Mouse (Mus musculus) forebrain, postnatal 0 days (tissue): Measurements from ENCODE around the gene Vps37b. TPM values are rescaled to one million over a fixed set of nuclear protein-coding genes. Genes with fewer than 3 reads are reported as not detected.

ENCODE experiments used
- ATAC-seq: fragments of 200-750 bp; cut with Nextera tagmentation; 2 replicates; pipeline ENCODE4 v1.8.0; 2017; ENCODE audit warnings: mild to moderate bottlenecking, moderate library complexity
- DNase-seq: peaks from one replicate; pipeline ENCODE4 v3.0.0-alpha.2; 2015
- H3K27ac ChIP-seq: fragments of 300-500 bp; sonication (generic); 2 replicates; pipeline ENCODE4 v1.5.1; 2014; ENCODE audit warnings: low read depth, mild to moderate bottlenecking, antibody characterized with exemption, low read length, moderate library complexity, mixed read lengths
- H3K27me3 ChIP-seq: fragments of 300-500 bp; sonication (generic); 2 replicates; pipeline ENCODE4 v1.6.1; 2014; ENCODE audit warnings: mild to moderate bottlenecking, low read length, mixed read lengths; ENCODE audit not compliant: insufficient read depth
- H3K36me3 ChIP-seq: fragments of 300-500 bp; sonication (generic); 2 replicates; pipeline ENCODE4 v1.6.1; 2014; ENCODE audit warnings: mild to moderate bottlenecking, moderate library complexity; ENCODE audit not compliant: insufficient read depth
- H3K4me1 ChIP-seq: fragments of 300-500 bp; sonication (generic); 2 replicates; pipeline ENCODE4 v1.6.1; 2014; ENCODE audit warnings: antibody characterized with exemption; ENCODE audit not compliant: insufficient read depth
- H3K4me2 ChIP-seq: fragments of 300-500 bp; sonication (generic); 2 replicates; pipeline ENCODE4 v1.6.1; 2014; ENCODE audit warnings: low read depth, mild to moderate bottlenecking, moderate library complexity
- H3K4me3 ChIP-seq: fragments of 300-500 bp; sonication (generic); 2 replicates; pipeline ENCODE4 v1.5.1; 2014; ENCODE audit warnings: low read depth, low read length, mixed read lengths
- H3K9ac ChIP-seq: fragments of 300-500 bp; sonication (generic); 2 replicates; pipeline ENCODE4 v1.6.1; 2014; ENCODE audit warnings: mild to moderate bottlenecking
- H3K9me3 ChIP-seq: fragments of 300-500 bp; sonication (generic); 2 replicates; pipeline ENCODE4 v1.6.1; 2016; ENCODE audit warnings: low read length
- CTCF ChIP-seq: sonication (generic); IDR thresholded peaks from 2 replicates; pipeline ENCODE4 v1.5.1; 2016; ENCODE audit warnings: antibody characterized with exemption, control low read depth, low read depth
- WGBS: fragments of 180-500 bp; shearing (Covaris S2); extraction: QIAGEN DNeasy Blood & Tissue Kit; methylation state at CpG from one replicate; pipeline ENCODE4 v1.1.7; 2014; 5-methylcytosine and 5-hydroxymethylcytosine counted together
- polyA plus RNA-seq: library from polyadenylated mRNA; unstranded; fragments of >200 nt; fragmentation: Nextera tagmentation; extraction: Ambion mirVana; gene quantifications from 2 replicates; pipeline ENCODE4 v1.2.1, GENCODE M21; 2015
- total RNA-seq: library from RNA; depleted of rRNA; stranded (reverse); fragments of >200 nt; gene quantifications from 2 replicates; pipeline ENCODE4 v1.2.3, GENCODE M21; 2014; rRNA removed

The Vps37b gene
- total RNA-seq (62.0 and 62.2 TPM in 2 replicates), polyA plus RNA-seq (76.5 and 90.8 TPM in 2 replicates)

GRCm38 (mm10) chr5:124032001-124032508, at the start of gene Vps37b:
Gene Vps37b, minus strand, starts transcription at chr5:124032270.
- Histone ChIP-seq H3K9ac (peak within 1 kb of the TSS; percentile 92), H3K4me1 (peaks cover 22% of the 10 kb centered on the region), H3K27ac (peak within 1 kb of the TSS; percentile 94), H3K4me2 (peak within 1 kb of the TSS; percentile 74), H3K36me3 (no peaks in the 10 kb centered on the region), H3K9me3 (no peaks in the 10 kb centered on the region), H3K4me3 (peak within 1 kb of the TSS; percentile 86), H3K27me3 (no peaks in the 10 kb centered on the region)
- TF ChIP-seq CTCF: no peak
- under 1% methylated on average over 52 of the region's 52 CpGs for WGBS
- DNase-seq (peak; percentile 95), ATAC-seq (peak; percentile 83)

- no peak for TF ChIP-seq CTCF
These were observed 47.8 kb upstream of the Vps37b start for GRCm38 (mm10) chr5:124079880-124080279.

GRCm38 (mm10) chr5:124078794-124079416, 46.8 kb upstream of the Vps37b start:
- no peak for TF ChIP-seq CTCF
- Histone ChIP-seq H3K27ac (peak overlapping the region; percentile 75), H3K4me3 (no peak overlapping the region), H3K27me3 (no peaks in the 10 kb centered on the region), H3K9me3 (no peaks in the 10 kb centered on the region), H3K9ac (peak overlapping the region; percentile 22; the same call in 1 of the 2 replicates), H3K36me3 (no peaks in the 10 kb centered on the region; the same call in 1 of the 2 replicates), H3K4me2 (no peak overlapping the region), H3K4me1 (peaks cover 9% of the 10 kb centered on the region; the same call in 1 of the 2 replicates)
- 33% methylated on average over 9 of the region's 9 CpGs for WGBS
- ATAC-seq (peak; percentile 94), DNase-seq (peak; percentile 86)

More at GRCm38 (mm10) chr5:124079880-124080279, 47.8 kb upstream of the Vps37b start:
- H3K4me3 ChIP-seq: no peak overlapping the region
- no peak overlapping the region for H3K27ac ChIP-seq
- no peaks in the 10 kb centered on the region for H3K27me3 ChIP-seq
- DNase-seq (no peak), ATAC-seq (no peak)
- peaks cover 9% of the 10 kb centered on the region; the same call in 1 of the 2 replicates for H3K4me1 ChIP-seq
- no peaks in the 10 kb centered on the region for H3K9me3 ChIP-seq
- H3K36me3 ChIP-seq: no peaks in the 10 kb centered on the region; the same call in 1 of the 2 replicates
- no peak overlapping the region for H3K4me2 ChIP-seq
- WGBS: 94% methylated on average over 17 of the region's 17 CpGs
- no peak overlapping the region for H3K9ac ChIP-seq

- H3K9me3 ChIP-seq: no peaks in the 10 kb centered on the region
- H3K27ac ChIP-seq: peak overlapping the region; percentile 75
- 45% methylated on average over 6 of the region's 6 CpGs for WGBS
- H3K27me3 ChIP-seq: no peaks in the 10 kb centered on the region
- H3K4me1 ChIP-seq: peaks cover 9% of the 10 kb centered on the region; the same call in 1 of the 2 replicates
- H3K36me3 ChIP-seq: no peaks in the 10 kb centered on the region; the same call in 1 of the 2 replicates
- 0 out of 2 replicates have a peak overlapping the region, but pooled peaks have one; percentile 6 for H3K4me2 ChIP-seq
- no peak for ATAC-seq
- DNase-seq: peak; percentile 13
- 0 out of 2 replicates have a peak overlapping the region, but pooled peaks have one; percentile 22 for H3K9ac ChIP-seq
- no peak for TF ChIP-seq CTCF
- no peak overlapping the region for H3K4me3 ChIP-seq
These were observed 45.9 kb upstream of the Vps37b start for GRCm38 (mm10) chr5:124077856-124078460.

DNA sequence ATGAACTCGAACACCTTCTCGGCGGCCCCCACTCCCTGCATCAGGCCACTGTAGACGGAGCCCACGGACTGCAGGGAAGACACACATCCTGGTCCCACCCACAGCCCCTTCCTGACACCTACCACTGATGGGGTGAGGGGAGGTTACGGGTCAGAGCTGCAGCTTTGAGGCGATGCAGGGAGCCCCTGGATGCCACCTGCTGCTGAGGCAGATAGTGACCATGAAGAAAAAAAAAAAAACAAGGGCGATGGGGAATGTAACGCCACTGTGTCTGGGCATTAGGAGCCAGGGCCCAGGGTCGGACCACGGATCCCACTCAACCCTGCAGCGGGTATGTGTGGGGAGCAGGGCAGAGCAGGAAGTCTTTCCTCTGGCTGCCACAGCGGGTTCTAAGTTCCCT, 45.2 kb upstream of the Vps37b start:
- Histone ChIP-seq H3K9me3 (no peaks in the 10 kb centered on the region), H3K4me1 (peaks cover 9% of the 10 kb centered on the region; the same call in 1 of the 2 replicates), H3K36me3 (no peaks in the 10 kb centered on the region; the same call in 1 of the 2 replicates), H3K27me3 (no peaks in the 10 kb centered on the region), H3K9ac (no peak overlapping the region), H3K4me2 (0 out of 2 replicates have a peak overlapping the region, but pooled peaks have one; percentile 6), H3K4me3 (no peak overlapping the region), H3K27ac (no peak overlapping the region)
- DNase-seq: no peak
- TF ChIP-seq CTCF: no peak
- no peak for ATAC-seq
- WGBS: 81% methylated on average over 13 of the region's 13 CpGs

GRCm38 (mm10) chr5:124076559-124076958, 44.5 kb upstream of the Vps37b start:
- no peaks in the 10 kb centered on the region for H3K9me3 ChIP-seq

More at GRCm38 (mm10) chr5:124076559-124076958, 44.5 kb upstream of the Vps37b start:
- no peaks in the 10 kb centered on the region for H3K27me3 ChIP-seq
- ATAC-seq (no peak), DNase-seq (no peak)
- H3K9ac ChIP-seq: no peak overlapping the region
- peaks cover 9% of the 10 kb centered on the region; the same call in 1 of the 2 replicates for H3K4me1 ChIP-seq
- no peak for TF ChIP-seq CTCF
- WGBS: 63% methylated on average over 9 of the region's 9 CpGs
- no peak overlapping the region for H3K4me3 ChIP-seq
- no peaks in the 10 kb centered on the region; the same call in 1 of the 2 replicates for H3K36me3 ChIP-seq
- no peak overlapping the region for H3K4me2 ChIP-seq
- H3K27ac ChIP-seq: no peak overlapping the region
